Mouse (Mus musculus): ENCODE results near the gene Cdkn2aipnl. TPM values are rescaled to one million over a fixed set of nuclear protein-coding genes. Genes with fewer than 3 reads are reported as not detected.

Gene Cdkn2aipnl
- polyA plus RNA-seq (2014; fragmentation: Nextera tagmentation; extraction: Ambion mirVana), result 117 and 121 TPM in 2 replicates

GRCm38 (mm10) chr11:51967443-51968401 is at the start of gene Cdkn2aipnl:
Gene Cdkn2aipnl, plus strand, starts transcription at chr11:51967661.
- Histone ChIP-seq H3K27ac (ENCODE audit: low read depth, low read length) (peak within 1 kb of the TSS; percentile 61; the same call in 1 of the 2 replicates), H3K36me3 (ENCODE audit: control insufficient read depth, insufficient read depth, low read length) (peaks cover 32% of the 10 kb centered on the region), H3K4me1 (ENCODE audit: control insufficient read depth, insufficient read depth, low read length) (peaks cover 4% of the 10 kb centered on the region; the same call in 1 of the 2 replicates), H3K9me3 (replicated peaks; ENCODE audit: control insufficient read depth, low read length) (no peaks in the 10 kb centered on the region), H3K4me3 (ENCODE audit: low read depth, low read length) (peak within 1 kb of the TSS; percentile 61), H3K27me3 (replicated peaks; ENCODE audit: control insufficient read depth, insufficient read depth, low read length) (no peaks in the 10 kb centered on the region), H3K9ac (ENCODE audit: low read length) (peak within 1 kb of the TSS; percentile 67), H3K4me2 (ENCODE audit: low read length) (peak within 1 kb of the TSS; percentile 61)
- ATAC-seq (peak; percentile 96), DNase-seq (ENCODE audit: low spot score) (peak; percentile 97)
- 2% methylated on average over 53 of the region's 63 CpGs for WGBS

DNA sequence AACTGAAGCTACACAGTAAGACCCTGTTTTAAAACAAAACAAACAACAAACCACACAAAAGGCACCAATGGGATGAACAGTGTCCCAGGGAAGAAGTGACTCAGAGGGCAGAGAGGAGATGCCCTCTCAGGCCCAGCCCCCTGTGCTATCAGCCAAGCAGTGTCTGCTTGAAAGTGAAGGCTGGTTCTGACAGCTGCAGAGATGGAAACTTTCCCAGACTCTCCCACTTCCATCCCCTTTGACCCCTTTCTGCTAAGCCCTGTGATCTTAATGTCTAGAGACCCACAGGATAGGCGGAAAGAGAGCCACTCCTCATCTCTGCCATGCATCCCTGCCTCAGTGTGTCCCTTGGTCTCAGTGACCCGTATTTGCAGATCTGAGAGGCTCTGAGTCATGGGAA is 49.5 kb upstream of the Cdkn2aipnl start:
- no peaks in the 10 kb centered on the region for H3K36me3 ChIP-seq (ENCODE audit: control insufficient read depth, insufficient read depth, low read length)
- H3K4me3 ChIP-seq (ENCODE audit: low read depth, low read length), result no peak overlapping the region
- DNase-seq (ENCODE audit: low spot score), result no peak
- H3K4me2 ChIP-seq (ENCODE audit: low read length), result no peak overlapping the region
- no peaks in the 10 kb centered on the region for H3K27me3 ChIP-seq (replicated peaks; ENCODE audit: control insufficient read depth, insufficient read depth, low read length)
- H3K4me1 ChIP-seq (ENCODE audit: control insufficient read depth, insufficient read depth, low read length), result peaks cover 8% of the 10 kb centered on the region; the same call in 1 of the 2 replicates
- ATAC-seq, result no peak
- WGBS, result 72% methylated on average over 2 of the region's 2 CpGs
- no peak overlapping the region for H3K9ac ChIP-seq (ENCODE audit: low read length)
- no peaks in the 10 kb centered on the region for H3K9me3 ChIP-seq (replicated peaks; ENCODE audit: control insufficient read depth, low read length)
- no peak overlapping the region for H3K27ac ChIP-seq (ENCODE audit: low read depth, low read length)

GRCm38 (mm10) chr11:51918576-51918975 is 48.9 kb upstream of the Cdkn2aipnl start:
- Histone ChIP-seq H3K27ac (ENCODE audit: low read depth, low read length) (no peak overlapping the region), H3K4me2 (ENCODE audit: low read length) (no peak overlapping the region), H3K4me3 (ENCODE audit: low read depth, low read length) (no peak overlapping the region), H3K9me3 (replicated peaks; ENCODE audit: control insufficient read depth, low read length) (0 out of 2 replicates have a peak, but pooled peaks cover 2% of the 10 kb centered on the region), H3K27me3 (replicated peaks; ENCODE audit: control insufficient read depth, insufficient read depth, low read length) (no peaks in the 10 kb centered on the region), H3K36me3 (ENCODE audit: control insufficient read depth, insufficient read depth, low read length) (no peaks in the 10 kb centered on the region), H3K9ac (ENCODE audit: low read length) (no peak overlapping the region), H3K4me1 (ENCODE audit: control insufficient read depth, insufficient read depth, low read length) (peaks cover 8% of the 10 kb centered on the region; the same call in 1 of the 2 replicates)
- ATAC-seq (no peak), DNase-seq (ENCODE audit: low spot score) (no peak)
- WGBS, result 75% methylated on average over 2 of the region's 2 CpGs

GRCm38 (mm10) chr11:51921355-51922125 is 45.9 kb upstream of the Cdkn2aipnl start:
- no peak for DNase-seq (ENCODE audit: low spot score)
- ATAC-seq, result no peak
- Histone ChIP-seq H3K4me2 (ENCODE audit: low read length) (no peak overlapping the region), H3K27me3 (replicated peaks; ENCODE audit: control insufficient read depth, insufficient read depth, low read length) (no peaks in the 10 kb centered on the region), H3K27ac (ENCODE audit: low read depth, low read length) (no peak overlapping the region), H3K9ac (ENCODE audit: low read length) (no peak overlapping the region), H3K4me1 (ENCODE audit: control insufficient read depth, insufficient read depth, low read length) (peaks cover 2% of the 10 kb centered on the region; the same call in 1 of the 2 replicates), H3K4me3 (ENCODE audit: low read depth, low read length) (no peak overlapping the region), H3K9me3 (replicated peaks; ENCODE audit: control insufficient read depth, low read length) (0 out of 2 replicates have a peak, but pooled peaks cover 2% of the 10 kb centered on the region), H3K36me3 (ENCODE audit: control insufficient read depth, insufficient read depth, low read length) (no peaks in the 10 kb centered on the region)
- WGBS, result 83% methylated on average over 8 of the region's 8 CpGs

- no peak overlapping the region for H3K27ac ChIP-seq (ENCODE audit: low read depth, low read length)
- H3K27me3 ChIP-seq (replicated peaks; ENCODE audit: control insufficient read depth, insufficient read depth, low read length), result no peaks in the 10 kb centered on the region
- H3K9me3 ChIP-seq (replicated peaks; ENCODE audit: control insufficient read depth, low read length), result 0 out of 2 replicates have a peak, but pooled peaks cover 2% of the 10 kb centered on the region
- H3K36me3 ChIP-seq (ENCODE audit: control insufficient read depth, insufficient read depth, low read length), result no peaks in the 10 kb centered on the region
- H3K4me1 ChIP-seq (ENCODE audit: control insufficient read depth, insufficient read depth, low read length), result no peaks in the 10 kb centered on the region
- WGBS, result 69% methylated on average over 3 of the region's 3 CpGs
- DNase-seq (ENCODE audit: low spot score), result no peak
- no peak overlapping the region for H3K4me2 ChIP-seq (ENCODE audit: low read length)
- H3K9ac ChIP-seq (ENCODE audit: low read length), result no peak overlapping the region
- ATAC-seq, result no peak
- no peak overlapping the region for H3K4me3 ChIP-seq (ENCODE audit: low read depth, low read length)
Observed at GRCm38 (mm10) chr11:51922421-51922841, 45.0 kb upstream of the Cdkn2aipnl start.

DNA sequence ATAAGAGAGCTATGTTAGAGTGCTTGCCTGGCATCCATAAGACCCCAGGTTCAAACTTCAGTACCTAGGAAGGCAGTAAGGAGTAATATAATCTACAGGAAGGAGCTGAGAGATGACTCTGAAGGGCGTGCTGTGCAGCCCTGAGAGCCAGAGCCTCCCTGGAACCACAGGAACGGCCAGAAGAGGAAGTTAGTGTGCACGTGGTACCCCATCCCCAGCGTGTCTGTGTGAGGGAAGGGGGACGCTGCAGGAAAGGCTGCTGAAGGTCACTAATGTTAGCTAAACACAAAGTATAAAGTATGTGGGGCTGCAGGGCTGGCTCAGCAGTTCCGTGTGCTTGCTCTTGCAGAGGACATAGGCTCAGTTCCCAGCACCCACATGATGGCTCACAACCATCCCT is 41.9 kb upstream of the Cdkn2aipnl start:
- Histone ChIP-seq H3K27me3 (replicated peaks; ENCODE audit: control insufficient read depth, insufficient read depth, low read length) (no peaks in the 10 kb centered on the region), H3K4me2 (ENCODE audit: low read length) (no peak overlapping the region), H3K4me1 (ENCODE audit: control insufficient read depth, insufficient read depth, low read length) (no peaks in the 10 kb centered on the region), H3K9me3 (replicated peaks; ENCODE audit: control insufficient read depth, low read length) (0 out of 2 replicates have a peak, but pooled peaks cover 2% of the 10 kb centered on the region), H3K36me3 (ENCODE audit: control insufficient read depth, insufficient read depth, low read length) (no peaks in the 10 kb centered on the region), H3K9ac (ENCODE audit: low read length) (no peak overlapping the region), H3K4me3 (ENCODE audit: low read depth, low read length) (no peak overlapping the region), H3K27ac (ENCODE audit: low read depth, low read length) (no peak overlapping the region)
- 75% methylated on average over 6 of the region's 6 CpGs for WGBS
- DNase-seq (ENCODE audit: low spot score) (no peak), ATAC-seq (no peak)

- WGBS, result 82% methylated on average over 1 of the region's 1 CpGs
- 0 out of 2 replicates have a peak, but pooled peaks cover 2% of the 10 kb centered on the region for H3K9me3 ChIP-seq (replicated peaks; ENCODE audit: control insufficient read depth, low read length)
- no peak overlapping the region for H3K4me2 ChIP-seq (ENCODE audit: low read length)
- H3K36me3 ChIP-seq (ENCODE audit: control insufficient read depth, insufficient read depth, low read length), result no peaks in the 10 kb centered on the region
- no peak for ATAC-seq
- no peaks in the 10 kb centered on the region for H3K4me1 ChIP-seq (ENCODE audit: control insufficient read depth, insufficient read depth, low read length)
- H3K27me3 ChIP-seq (replicated peaks; ENCODE audit: control insufficient read depth, insufficient read depth, low read length), result no peaks in the 10 kb centered on the region
- H3K4me3 ChIP-seq (ENCODE audit: low read depth, low read length), result no peak overlapping the region
- no peak for DNase-seq (ENCODE audit: low spot score)
- no peak overlapping the region for H3K9ac ChIP-seq (ENCODE audit: low read length)
- no peak overlapping the region for H3K27ac ChIP-seq (ENCODE audit: low read depth, low read length)
Observed at GRCm38 (mm10) chr11:51926385-51926784, 41.1 kb upstream of the Cdkn2aipnl start.

- H3K27ac ChIP-seq (ENCODE audit: low read depth, low read length), result no peak overlapping the region
- H3K4me1 ChIP-seq (ENCODE audit: control insufficient read depth, insufficient read depth, low read length), result no peaks in the 10 kb centered on the region
- 77% methylated on average over 2 of the region's 2 CpGs for WGBS
- no peak overlapping the region for H3K4me2 ChIP-seq (ENCODE audit: low read length)
- H3K9ac ChIP-seq (ENCODE audit: low read length), result no peak overlapping the region
- H3K9me3 ChIP-seq (replicated peaks; ENCODE audit: control insufficient read depth, low read length), result 0 out of 2 replicates have a peak, but pooled peaks cover 2% of the 10 kb centered on the region
- ATAC-seq (no peak), DNase-seq (ENCODE audit: low spot score) (no peak)
- H3K36me3 ChIP-seq (ENCODE audit: control insufficient read depth, insufficient read depth, low read length), result no peaks in the 10 kb centered on the region
- no peak overlapping the region for H3K4me3 ChIP-seq (ENCODE audit: low read depth, low read length)
- no peaks in the 10 kb centered on the region for H3K27me3 ChIP-seq (replicated peaks; ENCODE audit: control insufficient read depth, insufficient read depth, low read length)
Observed at GRCm38 (mm10) chr11:51927106-51927505, 40.4 kb upstream of the Cdkn2aipnl start.

Measured in forebrain, embryonic 14.5 days (tissue).